Mouse (Mus musculus): Measurements from ENCODE around the gene Il9r. TPM values are rescaled to one million over a fixed set of nuclear protein-coding genes. Genes with fewer than 3 reads are reported as not detected.

Gene Il9r
- total RNA-seq, 2 experiments from 2014 or later: not detected

DNA sequence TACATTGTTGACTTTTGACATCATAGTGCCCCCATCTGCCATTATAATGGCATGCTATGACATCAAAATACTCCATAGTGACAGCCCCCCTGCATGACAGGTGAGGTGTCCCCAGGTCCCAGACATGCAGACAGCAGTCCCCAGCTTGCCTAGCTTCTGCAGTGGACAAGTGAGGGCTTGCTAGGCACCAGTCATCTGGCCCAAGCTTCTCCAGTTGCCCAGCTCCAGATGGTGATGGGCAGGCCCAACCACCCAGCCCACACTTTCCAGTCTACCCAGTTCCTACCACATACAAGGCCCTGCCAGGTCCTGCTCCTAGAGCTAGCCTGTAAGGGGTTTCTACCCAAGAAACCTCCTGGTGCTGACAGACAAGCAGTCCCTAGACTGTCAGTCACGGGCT is 21.6 kb downstream of the Il9r start:
- Histone ChIP-seq H3K4me3 (no peak overlapping the region), H3K27ac (no peak overlapping the region)
- intact Hi-C loops (cut with DNase I): no loop called here
- TF ChIP-seq CTCF (IDR thresholded peaks at IDR 0.05): no peak
- no peak for DNase-seq (ENCODE audit: extremely low spot score in 1 of 2, low spot score in 2 of 2)

DNA sequence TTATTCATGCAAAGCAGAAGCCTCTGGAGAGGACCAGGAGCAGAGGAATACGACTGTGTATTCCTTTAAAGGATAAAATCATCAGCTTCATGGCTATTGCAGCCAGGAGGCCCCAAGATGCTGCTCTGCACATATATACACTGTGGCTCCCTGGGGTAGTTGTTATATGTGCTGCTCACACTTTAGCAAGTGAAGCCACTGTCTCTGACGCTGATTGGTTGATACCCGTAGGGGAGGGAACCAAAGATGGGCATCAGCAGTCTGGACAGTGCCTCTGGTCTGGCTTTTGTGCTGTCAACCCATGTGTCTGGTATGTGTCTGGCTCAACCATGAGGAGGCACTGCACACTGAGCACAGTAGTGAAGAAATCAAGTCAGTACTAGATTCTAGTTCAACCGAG is 33.4 kb downstream of the Il9r start:
- H3K4me3 ChIP-seq: no peak overlapping the region
- intact Hi-C loops (cut with DNase I): no loop called here
- H3K27ac ChIP-seq: no peak overlapping the region
- TF ChIP-seq CTCF (IDR thresholded peaks at IDR 0.05): no peak
- no peak for DNase-seq (ENCODE audit: extremely low spot score in 1 of 2, low spot score in 2 of 2)

DNA sequence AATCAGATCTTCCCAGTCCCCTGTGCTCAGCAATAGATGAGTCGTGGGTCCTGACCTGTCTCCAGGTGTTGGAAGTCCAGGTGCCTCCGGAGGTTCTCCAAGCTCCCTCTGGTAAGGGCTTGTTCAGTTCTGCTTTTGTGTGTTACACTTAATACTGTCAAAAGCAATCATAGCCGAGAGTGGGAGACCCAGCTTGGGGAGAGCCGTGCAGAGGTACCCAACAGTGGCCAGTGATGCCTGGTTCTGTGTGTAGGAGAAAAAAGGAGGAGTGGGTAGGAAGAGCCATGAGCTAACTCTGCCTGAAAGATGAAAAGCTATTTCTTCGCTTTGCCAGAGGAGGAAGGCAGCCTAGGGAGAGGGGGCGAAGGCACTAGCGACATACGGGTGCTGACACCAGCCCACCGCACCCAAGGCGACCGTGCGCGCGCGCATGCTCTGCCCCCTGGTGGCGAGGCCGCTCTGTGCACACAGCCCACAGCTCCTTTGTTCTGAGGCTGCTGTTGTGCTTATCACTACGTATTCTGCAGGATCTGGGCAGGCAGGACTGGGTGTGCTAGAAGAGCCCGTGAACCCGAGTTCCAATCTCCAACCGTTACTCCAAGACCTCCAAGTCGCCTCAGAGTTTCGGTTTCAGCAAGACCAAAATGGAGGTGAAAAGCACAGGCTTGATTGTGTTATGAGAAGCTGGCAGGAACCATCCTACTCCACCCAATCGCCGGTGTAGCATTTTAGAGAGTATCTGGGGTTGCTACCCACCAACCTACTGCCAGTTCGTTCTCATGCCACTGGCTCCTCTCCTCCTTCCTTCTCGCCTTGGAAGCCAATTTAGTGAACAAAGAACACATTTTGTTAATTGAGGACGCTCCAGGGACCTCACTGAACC is 37.9 kb downstream of the Il9r start:
- DNase-seq (ENCODE audit: extremely low spot score in 1 of 2, low spot score in 2 of 2): peak; percentile 89 to 94
- intact Hi-C loops (cut with DNase I): loop anchor here (1.0 to 5.0 kb wide), 3 partner anchors 162 to 485 kb away; partner anchors contain the start of gene Nsg2
- peak overlapping the region; percentile 72 for H3K27ac ChIP-seq

DNA sequence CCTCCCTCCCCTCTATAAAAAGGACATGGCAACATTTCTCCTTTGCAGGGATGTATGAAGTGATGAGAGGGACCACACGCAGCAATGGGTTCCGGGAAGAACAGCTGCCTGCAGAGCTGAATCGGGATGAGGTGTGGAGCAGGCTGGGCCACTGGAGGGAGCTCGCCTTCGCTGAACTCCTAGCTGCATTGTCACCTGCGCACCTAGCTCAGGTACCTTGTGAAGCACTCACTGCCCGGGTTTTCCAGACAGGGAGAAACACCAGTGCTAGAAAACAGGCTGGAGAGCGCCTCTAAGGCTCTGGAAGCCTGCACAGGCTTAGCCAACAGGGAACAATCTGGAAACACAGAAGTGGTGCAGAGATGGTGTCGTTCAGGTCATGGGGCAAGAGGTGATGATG is 38.6 kb downstream of the Il9r start:
- peak; percentile 47 for TF ChIP-seq CTCF (IDR thresholded peaks at IDR 0.05)
- peak overlapping the region; percentile 41 for H3K4me3 ChIP-seq
- H3K27ac ChIP-seq: peak overlapping the region; percentile 72
- DNase-seq (ENCODE audit: extremely low spot score in 1 of 2, low spot score in 2 of 2): peak in 1 of 2 experiments; percentile 43
- intact Hi-C loops (cut with DNase I): loop anchor here (5.0 kb wide), 2 partner anchors 209 to 484 kb away; no protein-coding TSS in a partner anchor

More for the DNA sequence above, 37.9 kb downstream of the Il9r start:
- peak; percentile 99 for TF ChIP-seq CTCF (IDR thresholded peaks at IDR 0.05)
- H3K4me3 ChIP-seq: peak overlapping the region; percentile 41

DNA sequence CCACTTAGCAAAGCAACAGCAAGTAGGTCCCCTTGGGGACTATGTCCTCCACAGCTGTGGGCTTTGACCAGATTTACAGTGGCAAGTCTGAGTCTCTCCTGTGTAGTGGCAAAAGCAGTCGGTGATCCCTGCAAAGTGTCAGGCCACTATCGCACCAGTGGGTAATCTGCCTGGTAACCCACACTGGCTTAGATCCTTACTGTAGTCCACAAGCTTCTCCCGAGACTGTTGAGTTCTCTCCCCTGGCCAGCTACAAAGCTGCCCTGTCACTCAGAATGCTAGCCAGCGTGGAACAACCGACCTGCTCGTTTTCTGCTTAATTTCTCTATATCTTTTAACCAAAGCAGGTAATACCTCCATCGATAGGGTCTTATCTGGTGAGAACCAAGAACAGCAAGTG is 39.7 kb downstream of the Il9r start:
- Histone ChIP-seq H3K4me3 (no peak overlapping the region), H3K27ac (no peak overlapping the region)
- intact Hi-C loops (cut with DNase I): loop anchor here (5.0 kb wide), 2 partner anchors 208 to 483 kb away; no protein-coding TSS in a partner anchor
- TF ChIP-seq CTCF (IDR thresholded peaks at IDR 0.05): no peak
- DNase-seq (ENCODE audit: extremely low spot score in 1 of 2, low spot score in 2 of 2): no peak

DNA sequence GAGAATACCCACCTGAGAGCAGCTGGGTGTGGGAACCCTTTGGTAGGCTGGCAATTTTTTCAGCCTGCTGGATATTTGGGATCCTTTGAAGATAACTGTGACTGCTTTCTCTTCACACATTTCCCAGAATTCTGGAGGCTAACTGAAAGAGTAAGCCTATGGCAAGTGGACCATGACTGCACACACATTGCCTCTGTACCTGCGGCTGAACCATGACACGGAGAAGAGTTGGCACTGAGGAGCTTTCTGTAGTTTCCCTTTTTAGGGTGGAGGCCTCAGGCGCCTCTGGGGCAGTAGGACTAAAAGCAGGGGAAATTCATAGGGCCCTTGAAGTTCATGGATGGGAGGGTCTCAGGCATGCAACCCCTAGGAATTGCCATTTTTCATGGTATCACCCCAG is 40.9 kb downstream of the Il9r start:
- intact Hi-C loops (cut with DNase I): loop anchor here (5.0 kb wide), 1 partner anchor 97 kb away; no protein-coding TSS in a partner anchor
- no peak for DNase-seq (ENCODE audit: extremely low spot score in 1 of 2, low spot score in 2 of 2)
- Histone ChIP-seq H3K4me3 (no peak overlapping the region), H3K27ac (no peak overlapping the region)
- no peak for TF ChIP-seq CTCF (IDR thresholded peaks at IDR 0.05)

DNA sequence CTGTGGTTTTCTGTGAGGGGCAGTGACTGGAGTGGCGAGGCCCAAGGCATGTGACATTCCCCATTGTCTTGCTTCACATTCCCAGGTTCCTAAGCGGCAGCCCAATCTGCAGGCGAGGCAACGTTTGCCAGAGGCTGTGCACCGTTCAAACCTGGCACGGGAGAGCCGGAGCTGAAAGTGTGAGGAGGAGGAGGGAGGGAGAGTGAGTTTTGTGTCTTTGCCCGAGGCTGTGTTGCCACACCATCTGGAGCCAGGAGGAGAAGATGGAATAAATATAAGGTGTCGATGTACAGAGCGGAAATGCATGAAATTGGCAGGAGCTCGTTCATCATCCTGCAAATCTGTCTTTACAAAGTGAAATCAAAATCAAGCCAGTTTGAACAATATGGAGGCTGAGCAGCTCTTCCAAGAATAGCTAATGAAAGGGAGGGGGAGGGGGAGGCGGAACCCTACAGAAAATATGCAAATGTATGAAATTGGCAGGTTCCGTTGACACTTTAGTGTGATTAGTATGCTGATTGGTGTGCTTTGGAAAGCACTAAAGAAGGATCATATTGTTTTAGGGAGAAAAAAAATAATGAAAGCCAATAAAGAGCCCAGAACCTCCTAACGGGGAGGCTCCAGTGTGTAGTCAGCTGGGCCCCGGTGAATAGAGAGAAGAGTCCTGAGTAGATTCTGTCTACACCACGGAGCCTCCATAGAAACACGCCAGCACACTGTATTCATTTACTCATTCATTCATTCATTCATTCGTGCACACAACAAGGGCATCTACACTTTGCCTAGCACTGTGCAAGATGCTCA is 42.1 kb downstream of the Il9r start:
- Histone ChIP-seq H3K27ac (peak overlapping the region; percentile 29), H3K4me3 (0 out of 2 replicates have a peak overlapping the region, but pooled peaks have one; percentile 4)
- TF ChIP-seq CTCF (IDR thresholded peaks at IDR 0.05): no peak
- DNase-seq (ENCODE audit: extremely low spot score in 1 of 2, low spot score in 2 of 2): peak; percentile 58 to 65
- intact Hi-C loops (cut with DNase I): loop anchor here (1.0 to 5.0 kb wide), 2 partner anchors 75 to 96 kb away; no protein-coding TSS in a partner anchor

DNA sequence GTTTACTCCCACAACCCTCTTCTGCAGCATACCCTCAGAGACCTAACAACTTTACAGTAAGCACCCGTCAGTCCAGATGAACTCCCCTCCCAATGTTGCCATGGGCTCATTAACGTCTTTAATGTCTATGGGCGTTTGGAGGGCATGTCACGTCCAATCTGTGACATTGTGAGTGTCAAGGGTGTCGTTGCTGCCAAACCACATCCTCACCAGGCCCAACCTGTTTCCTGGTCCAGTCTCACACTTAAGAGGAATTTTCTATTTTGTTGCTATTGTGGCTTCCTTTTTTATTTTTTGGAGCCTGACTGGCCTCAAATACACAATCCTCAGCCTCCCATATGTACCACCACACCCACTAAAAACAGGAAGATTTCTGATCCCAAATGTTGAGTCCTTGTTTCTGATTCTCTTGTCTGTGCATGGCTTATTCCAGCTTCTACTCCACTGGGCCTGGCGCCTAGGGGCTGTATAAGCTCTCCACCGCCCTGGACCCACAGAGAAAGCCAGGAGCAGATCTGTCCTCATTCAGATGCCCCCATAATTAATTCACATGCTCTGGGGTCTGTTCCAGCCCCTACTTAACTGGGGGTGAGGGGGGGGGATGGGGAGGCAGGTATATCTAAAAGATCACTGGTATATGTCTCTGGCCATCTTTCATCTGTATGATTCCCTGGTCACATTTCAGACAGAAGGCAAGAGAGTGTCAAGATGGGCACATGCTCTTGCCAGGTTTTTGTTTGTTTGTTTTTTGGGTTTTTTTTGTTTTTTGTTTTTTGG is 43.0 kb downstream of the Il9r start:
- TF ChIP-seq CTCF (IDR thresholded peaks at IDR 0.05): no peak
- no peak overlapping the region for H3K4me3 ChIP-seq
- no peak for DNase-seq (ENCODE audit: extremely low spot score in 1 of 2, low spot score in 2 of 2)
- intact Hi-C loops (cut with DNase I): loop anchor here (5.0 kb wide), 1 partner anchor 95 kb away; no protein-coding TSS in a partner anchor
- no peak overlapping the region for H3K27ac ChIP-seq

DNA sequence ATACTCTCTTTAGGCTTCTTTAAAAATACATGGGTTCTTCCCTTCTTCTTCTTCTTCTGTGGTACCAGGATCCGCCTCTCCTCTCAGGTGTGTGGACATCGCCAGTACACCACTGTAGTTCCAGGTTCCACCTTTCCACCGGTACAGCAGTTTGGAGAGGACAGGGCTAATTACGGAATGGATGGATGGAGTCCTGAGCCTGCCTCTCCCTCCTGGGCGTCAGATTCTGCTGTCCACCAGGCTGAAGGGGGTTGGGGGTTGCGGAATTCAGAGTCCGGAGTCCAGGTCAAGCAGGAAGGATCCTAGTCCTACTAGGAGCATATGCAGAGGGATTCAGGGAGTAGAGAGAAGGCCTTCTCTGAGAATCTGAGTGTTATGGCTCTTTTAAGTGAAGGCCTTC is 46.9 kb downstream of the Il9r start:
- TF ChIP-seq CTCF (IDR thresholded peaks at IDR 0.05): no peak
- Histone ChIP-seq H3K4me3 (no peak overlapping the region), H3K27ac (no peak overlapping the region)
- intact Hi-C loops (cut with DNase I): no loop called here
- DNase-seq (ENCODE audit: extremely low spot score in 1 of 2, low spot score in 2 of 2): no peak

DNA sequence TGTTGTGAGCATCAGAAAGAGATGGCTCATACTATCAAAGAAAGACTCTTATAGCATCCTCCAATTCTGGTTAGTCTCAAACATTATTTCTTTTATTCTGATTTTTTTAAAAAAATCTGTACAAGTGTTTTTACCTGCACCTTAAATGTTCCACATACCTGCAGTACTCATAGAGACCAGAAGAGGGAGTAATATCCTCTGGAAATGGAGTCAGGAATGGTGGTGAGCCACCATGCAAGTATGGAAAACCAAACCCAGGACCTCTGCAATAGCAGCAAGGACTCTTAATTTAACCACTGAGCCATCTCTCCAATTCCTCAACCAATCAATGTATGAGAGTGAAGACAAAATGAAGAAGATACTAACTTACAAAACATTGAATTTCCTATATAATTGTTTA is 47.3 kb downstream of the Il9r start:
- no peak overlapping the region for H3K27ac ChIP-seq

DNA sequence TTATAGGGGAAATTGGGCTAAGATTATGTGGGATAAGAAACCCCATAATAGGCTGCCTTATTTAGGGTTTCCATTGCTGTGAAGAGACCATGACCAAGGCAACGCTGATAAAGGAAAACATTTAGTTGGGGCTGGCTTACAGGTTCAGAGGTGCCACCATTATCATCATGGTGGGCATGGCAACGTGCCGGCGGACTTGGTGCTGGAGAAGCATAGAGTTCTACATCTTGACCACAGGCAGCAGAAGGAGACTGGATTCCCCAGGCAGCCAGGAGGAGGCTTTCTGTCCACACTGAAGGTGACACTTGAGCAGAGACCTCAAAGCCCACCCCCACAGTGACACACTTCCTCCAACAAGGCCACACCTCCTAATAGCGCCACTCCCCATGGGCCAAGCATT is 48.8 kb downstream of the Il9r start:
- intact Hi-C loops (cut with DNase I): no loop called here
- H3K4me3 ChIP-seq: no peak overlapping the region
- H3K27ac ChIP-seq: no peak overlapping the region
- TF ChIP-seq CTCF (IDR thresholded peaks at IDR 0.05): no peak
- DNase-seq (ENCODE audit: extremely low spot score in 1 of 2, low spot score in 2 of 2): no peak

More for the DNA sequence above, 47.3 kb downstream of the Il9r start:
- intact Hi-C loops (cut with DNase I): no loop called here
- DNase-seq (ENCODE audit: extremely low spot score in 1 of 2, low spot score in 2 of 2): no peak
- no peak overlapping the region for H3K4me3 ChIP-seq
- TF ChIP-seq CTCF (IDR thresholded peaks at IDR 0.05): peak; percentile 61

Measured in left cerebral cortex, adult 2 months (tissue).